Comparison of ENCODE assay signal across 9 mouse cellular contexts in the genomic region with DNA sequence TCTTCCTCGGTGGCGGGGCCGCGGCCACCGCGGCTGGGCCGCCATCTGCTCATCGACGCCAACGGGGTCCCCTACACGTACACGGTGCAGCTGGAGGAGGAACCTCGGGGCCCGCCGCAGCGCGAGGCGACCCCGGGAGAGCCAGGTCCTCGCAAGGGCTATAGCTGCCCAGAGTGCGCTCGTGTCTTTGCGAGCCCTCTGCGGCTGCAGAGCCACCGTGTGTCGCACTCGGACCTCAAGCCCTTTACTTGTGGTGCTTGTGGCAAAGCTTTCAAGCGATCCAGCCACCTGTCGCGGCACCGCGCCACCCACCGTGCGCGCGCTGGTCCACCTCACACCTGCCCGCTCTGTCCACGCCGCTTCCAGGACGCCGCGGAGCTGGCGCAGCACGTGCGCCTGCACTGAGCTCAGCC. TPM values are rescaled to one million over a fixed set of nuclear protein-coding genes. Genes with fewer than 3 reads are reported as not detected.
DNase-seq lines count a peak whose midpoint lies in the region; ATAC-seq lines count a peak whose summit lies in the region.
"Had no signal": no experiment of that assay in that cellular context is flagged by ENCODE, and none has a peak within 500 bp of the region (broad histone marks: within the 10 kb centered on the region; RNA-seq: fewer than 3 reads in every experiment).

No protein-coding gene starts in this region.

- DNase-seq in kidney, postnatal 4 days = peak; percentile 31 to 54
- DNase-seq in kidney, adult 9 months = no peak
- no peak for DNase-seq in embryonic facial prominence, embryonic 11.5 days (ENCODE audit: low spot score)
- DNase-seq in spleen, postnatal 4 days (ENCODE audit: low spot score in 2 of 2) = no peak
- DNase-seq in spleen, postnatal 14 days (ENCODE audit: low spot score in 2 of 2) = no peak

- H3K4me1 ChIP-seq in embryonic facial prominence, embryonic 11.5 days (ENCODE audit: control insufficient read depth, insufficient read depth, low read length) = peaks cover 8% of the 10 kb centered on the region
- peaks cover 44% of the 10 kb centered on the region for H3K4me1 ChIP-seq in hindbrain, embryonic 16.5 days (ENCODE audit: control insufficient read depth, insufficient read depth, low read depth, low read length)
- peaks cover 63% of the 10 kb centered on the region for H3K4me1 ChIP-seq in neural tube, embryonic 13.5 days (replicated peaks)

- no peak for ATAC-seq in embryonic facial prominence, embryonic 11.5 days (replicated peaks; ENCODE audit: insufficient number of reproducible peaks, low FRiP score, low TSS enrichment, low read depth)
- no peak for ATAC-seq in hindbrain, embryonic 16.5 days
- no peak for ATAC-seq in neural tube, embryonic 13.5 days (ENCODE audit: low read depth)
- ATAC-seq in erythroid progenitor cell, adult 5-6 weeks (replicated peaks; ENCODE audit: low FRiP score, poor library complexity, severe bottlenecking) = no peak

- H3K27me3 ChIP-seq in embryonic facial prominence, embryonic 11.5 days (ENCODE audit: control insufficient read depth, insufficient read depth, low read length) = peaks cover 47% of the 10 kb centered on the region
- peaks cover 6% of the 10 kb centered on the region for H3K27me3 ChIP-seq in hindbrain, embryonic 16.5 days (replicated peaks; ENCODE audit: control insufficient read depth, insufficient read depth, low read length)
- peaks cover 54% of the 10 kb centered on the region for H3K27me3 ChIP-seq in neural tube, embryonic 13.5 days

- WGBS in embryonic facial prominence, embryonic 11.5 days = 3% methylated on average over 45 of the region's 45 CpGs
- WGBS in hindbrain, embryonic 16.5 days = 4% methylated on average over 43 of the region's 45 CpGs
- 2% methylated on average over 45 of the region's 45 CpGs for WGBS in neural tube, embryonic 13.5 days

- no peaks in the 10 kb centered on the region for H3K9me3 ChIP-seq in embryonic facial prominence, embryonic 11.5 days (replicated peaks; ENCODE audit: control insufficient read depth, low read length)
- H3K9me3 ChIP-seq in hindbrain, embryonic 16.5 days (ENCODE audit: control insufficient read depth, low read length) = no peaks in the 10 kb centered on the region
- no peaks in the 10 kb centered on the region for H3K9me3 ChIP-seq in neural tube, embryonic 13.5 days

- H3K4me3 ChIP-seq in embryonic facial prominence, embryonic 11.5 days (ENCODE audit: low read depth, low read length) = peak overlapping the region; percentile 67
- peak overlapping the region; percentile 79 for H3K4me3 ChIP-seq in hindbrain, embryonic 16.5 days (ENCODE audit: low read length)
- peak overlapping the region; percentile 63 for H3K4me3 ChIP-seq in neural tube, embryonic 13.5 days

- H3K4me2 ChIP-seq in embryonic facial prominence, embryonic 11.5 days (ENCODE audit: low read depth, low read length) = peak overlapping the region; percentile 77
- H3K4me2 ChIP-seq in hindbrain, embryonic 16.5 days (ENCODE audit: low read length) = peak overlapping the region; percentile 79
- peak overlapping the region; percentile 85 for H3K4me2 ChIP-seq in neural tube, embryonic 13.5 days

- H3K27ac ChIP-seq in embryonic facial prominence, embryonic 11.5 days (replicated peaks; ENCODE audit: low read depth, low read length) = no peak overlapping the region
- H3K27ac ChIP-seq in hindbrain, embryonic 16.5 days (ENCODE audit: low read depth, low read length) = no peak overlapping the region
- 0 out of 2 replicates have a peak overlapping the region, but pooled peaks have one; percentile 23 for H3K27ac ChIP-seq in neural tube, embryonic 13.5 days (replicated peaks)

- H3K36me3 ChIP-seq in embryonic facial prominence, embryonic 11.5 days (replicated peaks; ENCODE audit: control insufficient read depth, insufficient read depth, low read depth, low read length) = no peaks in the 10 kb centered on the region
- H3K36me3 ChIP-seq in hindbrain, embryonic 16.5 days (ENCODE audit: control insufficient read depth, insufficient read depth, low read length) = no peaks in the 10 kb centered on the region
- peaks cover 4% of the 10 kb centered on the region; the same call in 1 of the 2 replicates for H3K36me3 ChIP-seq in neural tube, embryonic 13.5 days

- peak overlapping the region; percentile 46 for H3K9ac ChIP-seq in embryonic facial prominence, embryonic 11.5 days (replicated peaks; ENCODE audit: low read length)
- peak overlapping the region; percentile 91 for H3K9ac ChIP-seq in hindbrain, embryonic 16.5 days (ENCODE audit: low read depth, low read length)
- peak overlapping the region; percentile 86 for H3K9ac ChIP-seq in neural tube, embryonic 13.5 days

RNA-seq across cellular contexts. Expression of a gene that starts 1.6 kb away (rescaled TPM):
- polyA plus RNA-seq in embryonic facial prominence, embryonic 11.5 days (2014; fragmentation: Nextera tagmentation; extraction: Ambion mirVana) = 25.0 and 32.3 TPM in 2 replicates
- polyA plus RNA-seq in hindbrain, embryonic 16.5 days (2015; fragmentation: Nextera tagmentation; extraction: Ambion mirVana) = 103 and 108 TPM in 2 replicates
- polyA plus RNA-seq in neural tube, embryonic 13.5 days (2015; fragmentation: Nextera tagmentation; extraction: Ambion mirVana) = 69.9 and 81.4 TPM in 2 replicates
- not detected in 2 replicates for total RNA-seq in erythroid progenitor cell, adult 5-6 weeks (2015; ENCODE audit: low replicate concordance)
- not detected in 2 replicates for total RNA-seq in erythroid progenitor cell, adult 5-6 weeks (2017; ENCODE audit: low replicate concordance)

RNA-seq across cellular contexts. Expression of a gene that starts 9.0 kb away (rescaled TPM):
- polyA plus RNA-seq in embryonic facial prominence, embryonic 11.5 days (2014; fragmentation: Nextera tagmentation; extraction: Ambion mirVana) = 156 and 164 TPM in 2 replicates
- polyA plus RNA-seq in hindbrain, embryonic 16.5 days (2015; fragmentation: Nextera tagmentation; extraction: Ambion mirVana) = 91.8 and 103 TPM in 2 replicates
- polyA plus RNA-seq in neural tube, embryonic 13.5 days (2015; fragmentation: Nextera tagmentation; extraction: Ambion mirVana) = 105 and 112 TPM in 2 replicates
- total RNA-seq in erythroid progenitor cell, adult 5-6 weeks (2015; ENCODE audit: low replicate concordance) = 93.0 and 138 TPM in 2 replicates
- 83.8 and 99.2 TPM in 2 replicates for total RNA-seq in erythroid progenitor cell, adult 5-6 weeks (2017; ENCODE audit: low replicate concordance)

RNA-seq across cellular contexts. Expression of a gene that starts 14.7 kb away (rescaled TPM):
- polyA plus RNA-seq in embryonic facial prominence, embryonic 11.5 days (2014; fragmentation: Nextera tagmentation; extraction: Ambion mirVana) = 2.7 and 3.3 TPM in 2 replicates
- 9.7 and 10.2 TPM in 2 replicates for polyA plus RNA-seq in hindbrain, embryonic 16.5 days (2015; fragmentation: Nextera tagmentation; extraction: Ambion mirVana)
- 8.3 and 9.1 TPM in 2 replicates for polyA plus RNA-seq in neural tube, embryonic 13.5 days (2015; fragmentation: Nextera tagmentation; extraction: Ambion mirVana)
- total RNA-seq in erythroid progenitor cell, adult 5-6 weeks (2015; ENCODE audit: low replicate concordance) = 0.42 and 1.8 TPM in 2 replicates
- total RNA-seq in erythroid progenitor cell, adult 5-6 weeks (2017; ENCODE audit: low replicate concordance) = 0.90 TPM in 1 of 2 replicates, not detected in the other

RNA-seq across cellular contexts. Expression of a gene that starts 19.0 kb away (rescaled TPM):
- not detected in 2 replicates for polyA plus RNA-seq in embryonic facial prominence, embryonic 11.5 days (2014; fragmentation: Nextera tagmentation; extraction: Ambion mirVana)
- polyA plus RNA-seq in hindbrain, embryonic 16.5 days (2015; fragmentation: Nextera tagmentation; extraction: Ambion mirVana) = not detected in 2 replicates
- not detected in 2 replicates for polyA plus RNA-seq in neural tube, embryonic 13.5 days (2015; fragmentation: Nextera tagmentation; extraction: Ambion mirVana)
- not detected in 2 replicates for total RNA-seq in erythroid progenitor cell, adult 5-6 weeks (2015; ENCODE audit: low replicate concordance)
- total RNA-seq in erythroid progenitor cell, adult 5-6 weeks (2017; ENCODE audit: low replicate concordance) = not detected in 2 replicates
- polyA plus RNA-seq: liver, adult 2 months had no signal

RNA-seq across cellular contexts. Expression of a gene that starts 27.1 kb away (rescaled TPM):
- 46.3 and 51.3 TPM in 2 replicates for polyA plus RNA-seq in embryonic facial prominence, embryonic 11.5 days (2014; fragmentation: Nextera tagmentation; extraction: Ambion mirVana)
- polyA plus RNA-seq in hindbrain, embryonic 16.5 days (2015; fragmentation: Nextera tagmentation; extraction: Ambion mirVana) = 115 and 124 TPM in 2 replicates
- 76.4 and 89.3 TPM in 2 replicates for polyA plus RNA-seq in neural tube, embryonic 13.5 days (2015; fragmentation: Nextera tagmentation; extraction: Ambion mirVana)
- total RNA-seq in erythroid progenitor cell, adult 5-6 weeks (2015; ENCODE audit: low replicate concordance) = 84.3 and 88.3 TPM in 2 replicates
- 75.9 and 127 TPM in 2 replicates for total RNA-seq in erythroid progenitor cell, adult 5-6 weeks (2017; ENCODE audit: low replicate concordance)

Comparison
In these comparisons a context has a peak if more than half of its experiments do, and no peak if none do; other contexts are left out.
1. DNase-seq: peak in kidney, postnatal 4 days (2 of 2); none in kidney, adult 9 months (single experiment), embryonic facial prominence, embryonic 11.5 days (single experiment), spleen, postnatal 4 days (0 of 2) and spleen, postnatal 14 days (0 of 2).
2. Peak in every context shown above with its lines, with median percentiles within 50 percentile points of each other: H3K4me2 ChIP-seq, H3K4me3 ChIP-seq and H3K9ac ChIP-seq.